Mouse (Mus musculus) spleen, postnatal 36 days (tissue): ENCODE results near the gene Etfdh.
"Not testable (repeated sequence)": the region's sequence is repeated elsewhere in the genome, so short reads cannot be mapped to it uniquely, and the experiment has no call there.

Experiments
- DNase-seq, 2 experiments: peaks; one replicate each; pipeline ENCODE4 v3.0.0; 2022; ENCODE audit warnings: low spot score in 2 of 2, mixed read lengths in 1 of 2

Etfdh gene

GRCm38 (mm10) chr3:79576865-79577264, 52.4 kb downstream of the Etfdh start:
- DNase-seq = no peak

DNA sequence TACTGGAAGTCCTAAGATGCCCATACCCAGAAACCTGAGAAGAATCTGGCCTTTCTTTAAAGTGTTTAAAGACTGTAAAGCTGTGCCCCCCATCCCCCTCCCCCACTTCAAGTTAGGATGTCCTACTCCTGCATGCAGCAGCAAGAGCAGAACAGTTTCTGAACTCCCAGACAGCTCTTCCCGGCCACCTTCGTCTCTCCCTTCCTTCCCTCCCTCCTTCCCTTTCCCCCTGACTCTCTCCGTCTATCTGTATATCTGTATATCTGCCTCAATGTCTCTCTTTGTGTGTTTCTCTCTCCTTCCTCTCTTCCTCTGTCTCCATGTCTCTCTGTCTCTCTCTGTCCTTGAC, 52.9 kb downstream of the Etfdh start:
- no peak for DNase-seq

DNA sequence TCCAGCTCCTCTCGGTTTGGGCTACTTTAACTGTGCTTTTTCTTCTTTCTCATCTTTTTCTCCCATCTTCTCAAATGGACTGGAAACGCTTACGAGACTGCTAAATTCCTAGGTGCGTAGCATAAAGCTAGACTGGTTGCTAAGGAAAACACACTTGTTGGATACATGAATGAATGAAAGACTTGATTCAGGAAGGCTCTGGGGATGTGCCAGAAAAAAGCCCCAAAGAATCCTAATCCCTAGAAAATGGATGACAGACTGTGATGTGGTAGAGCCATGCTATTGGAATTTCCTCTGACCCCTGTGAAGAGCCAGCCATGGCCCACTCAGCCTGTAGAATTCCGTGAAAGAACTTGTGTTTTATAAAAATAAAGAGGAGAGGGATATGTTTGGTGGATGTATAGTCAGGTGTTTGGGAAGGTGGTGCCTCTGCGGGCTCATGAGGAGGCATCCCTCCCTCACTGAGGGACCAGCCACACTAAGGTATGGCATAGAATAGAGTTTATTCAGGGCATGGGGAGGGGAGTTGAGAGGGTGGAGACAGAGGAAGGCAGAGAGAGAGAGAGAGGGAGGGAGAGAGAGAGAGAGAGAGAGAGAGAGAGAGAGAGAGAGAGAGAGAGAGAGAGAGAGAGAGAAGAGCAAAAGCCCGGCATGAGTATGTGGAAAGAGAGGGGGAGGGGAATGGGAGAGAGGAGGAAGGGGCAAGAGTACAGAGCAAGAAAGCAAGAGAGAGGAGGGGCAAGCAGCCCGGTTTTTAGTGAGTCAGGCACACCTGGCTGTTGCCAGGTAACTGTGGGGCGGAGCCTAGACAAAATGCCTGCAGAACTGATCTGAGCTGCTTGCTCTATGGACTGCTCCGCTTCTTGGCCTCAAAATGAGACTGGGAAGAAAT, 53.5 kb downstream of the Etfdh start:
- DNase-seq = no peak

DNA sequence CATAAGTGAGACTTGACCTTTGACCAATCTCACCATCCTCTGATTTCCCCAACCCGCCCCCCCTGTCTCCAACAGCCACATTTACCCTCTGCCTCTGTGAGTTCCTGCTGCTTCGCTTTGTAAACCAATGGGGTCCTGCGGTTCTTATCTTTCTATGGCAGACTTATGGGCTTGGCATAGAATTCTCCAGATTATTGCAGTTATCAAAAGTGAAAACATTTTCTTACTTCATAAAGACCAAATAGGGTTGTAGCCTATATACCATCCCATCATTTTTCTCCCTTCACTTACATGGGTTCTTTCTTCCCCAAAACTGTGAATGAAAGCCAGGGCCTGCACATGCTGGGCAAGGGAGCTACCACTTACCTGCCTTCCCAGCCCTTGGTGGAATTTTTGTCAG, 55.0 kb downstream of the Etfdh start:
- peak; percentile 33 to 62 for DNase-seq

DNA sequence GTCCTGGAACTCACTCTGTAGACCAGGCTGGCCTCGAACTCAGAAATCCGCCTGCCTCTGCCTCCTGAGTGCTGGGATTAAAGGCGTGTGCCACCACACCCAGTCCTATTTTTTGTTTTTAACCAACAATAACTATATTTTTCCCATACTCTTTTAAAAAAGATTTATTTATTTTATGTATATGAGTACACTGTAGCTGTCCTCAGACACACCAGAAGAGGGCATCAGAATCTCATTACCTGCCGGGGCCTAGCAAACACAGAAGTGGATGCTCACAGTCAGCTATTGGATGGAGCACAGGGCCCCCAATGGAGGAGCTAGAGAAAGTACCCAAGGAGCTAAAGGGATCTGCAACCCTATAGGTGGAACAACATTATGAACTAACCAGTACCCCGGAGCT, 55.9 kb downstream of the Etfdh start:
- DNase-seq = not testable (repeated sequence)

DNA sequence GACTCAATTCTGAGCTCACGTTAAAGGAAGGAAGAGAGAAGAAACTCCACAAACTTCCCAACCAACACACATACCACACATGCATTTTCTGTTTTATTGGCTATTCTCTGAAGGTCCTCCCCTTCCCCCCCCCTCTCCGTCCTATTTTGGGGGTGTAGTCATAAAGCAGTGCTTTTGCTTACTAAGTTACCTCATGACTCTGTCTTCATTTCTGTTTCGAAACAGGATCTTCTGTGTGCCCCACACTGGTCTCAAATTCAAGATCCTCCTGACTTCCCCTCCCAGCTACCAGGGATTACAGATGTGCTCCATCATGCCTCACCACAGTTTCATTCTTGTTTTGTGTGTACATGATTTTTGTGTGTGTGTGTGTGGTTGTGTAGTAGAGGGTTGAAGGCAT, 56.9 kb downstream of the Etfdh start:
- peak in 1 of 2 experiments; percentile 18 for DNase-seq

GRCm38 (mm10) chr3:79569351-79569681, 60.0 kb downstream of the Etfdh start:
- no peak for DNase-seq

DNA sequence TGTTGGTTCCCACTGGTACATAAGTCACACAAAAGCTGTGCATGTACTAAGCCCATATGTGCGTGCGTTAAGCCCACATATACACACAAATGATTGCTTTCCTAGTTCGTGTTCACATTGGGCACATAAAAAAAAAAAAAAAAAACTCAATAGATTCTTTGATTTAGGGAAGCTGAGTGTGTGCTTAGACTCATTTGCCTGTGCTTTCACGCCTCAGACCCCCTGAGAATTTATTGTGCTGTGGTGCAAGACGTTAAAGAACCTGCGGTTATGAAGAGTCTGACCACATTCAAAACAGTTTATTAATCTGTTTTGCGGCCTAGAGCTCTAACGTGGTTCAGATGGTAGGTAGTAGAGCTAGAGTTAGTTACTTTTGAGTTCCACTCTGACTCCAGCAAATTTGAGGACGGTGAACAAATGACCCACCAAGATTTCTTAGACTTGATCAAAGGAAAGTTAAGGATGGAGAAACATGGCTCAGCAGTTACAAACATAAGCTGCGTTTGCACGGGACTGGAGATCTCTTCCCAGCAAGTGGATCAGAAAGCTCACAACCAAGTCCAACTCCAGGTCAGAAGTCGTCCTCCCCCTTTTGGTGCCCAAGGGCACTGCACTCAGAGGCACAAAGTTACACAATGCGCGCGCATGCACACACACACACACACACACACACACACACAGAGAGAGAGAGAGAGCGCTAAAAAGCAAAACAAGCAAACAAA, 60.5 kb downstream of the Etfdh start:
- peak; percentile 77 to 81 for DNase-seq

DNA sequence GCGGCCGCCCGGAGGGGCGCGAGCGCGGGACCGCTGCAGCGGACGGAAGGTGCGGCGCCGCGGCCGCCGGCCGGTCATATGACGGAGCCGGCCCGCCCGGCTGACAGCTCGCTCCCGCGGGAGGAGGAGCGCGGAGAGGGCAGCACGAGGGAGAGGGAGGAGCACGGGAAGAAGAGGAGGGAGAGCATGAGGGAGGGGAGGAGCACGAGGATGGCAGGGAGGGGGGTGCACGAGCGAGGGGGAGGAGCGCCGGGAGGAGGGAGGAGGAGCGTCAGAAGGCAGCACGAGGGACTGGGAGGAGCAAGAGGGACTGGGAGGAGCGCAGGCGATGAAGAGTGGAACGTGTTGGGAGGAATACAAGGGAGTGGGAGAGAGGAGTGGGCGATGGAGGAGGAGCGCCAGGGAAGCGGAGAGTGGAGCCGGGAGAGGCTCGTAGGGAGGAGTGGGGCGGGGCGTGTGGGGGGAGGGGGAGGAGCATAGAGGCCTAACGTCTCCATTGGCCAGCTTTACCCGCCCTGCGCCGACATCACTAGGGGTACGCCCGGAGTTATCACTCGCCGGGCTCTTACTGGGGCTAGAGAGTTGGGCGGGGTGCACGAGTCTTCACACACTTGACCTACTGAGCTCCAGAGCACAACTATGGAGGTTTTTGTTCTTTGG, 61.5 kb downstream of the Etfdh start, which contains the start of gene Fnip2:
Fnip2 (minus strand) TSS at position 94 of the 660 bp plus-strand sequence.
- DNase-seq = peak; percentile 79 to 83

DNA sequence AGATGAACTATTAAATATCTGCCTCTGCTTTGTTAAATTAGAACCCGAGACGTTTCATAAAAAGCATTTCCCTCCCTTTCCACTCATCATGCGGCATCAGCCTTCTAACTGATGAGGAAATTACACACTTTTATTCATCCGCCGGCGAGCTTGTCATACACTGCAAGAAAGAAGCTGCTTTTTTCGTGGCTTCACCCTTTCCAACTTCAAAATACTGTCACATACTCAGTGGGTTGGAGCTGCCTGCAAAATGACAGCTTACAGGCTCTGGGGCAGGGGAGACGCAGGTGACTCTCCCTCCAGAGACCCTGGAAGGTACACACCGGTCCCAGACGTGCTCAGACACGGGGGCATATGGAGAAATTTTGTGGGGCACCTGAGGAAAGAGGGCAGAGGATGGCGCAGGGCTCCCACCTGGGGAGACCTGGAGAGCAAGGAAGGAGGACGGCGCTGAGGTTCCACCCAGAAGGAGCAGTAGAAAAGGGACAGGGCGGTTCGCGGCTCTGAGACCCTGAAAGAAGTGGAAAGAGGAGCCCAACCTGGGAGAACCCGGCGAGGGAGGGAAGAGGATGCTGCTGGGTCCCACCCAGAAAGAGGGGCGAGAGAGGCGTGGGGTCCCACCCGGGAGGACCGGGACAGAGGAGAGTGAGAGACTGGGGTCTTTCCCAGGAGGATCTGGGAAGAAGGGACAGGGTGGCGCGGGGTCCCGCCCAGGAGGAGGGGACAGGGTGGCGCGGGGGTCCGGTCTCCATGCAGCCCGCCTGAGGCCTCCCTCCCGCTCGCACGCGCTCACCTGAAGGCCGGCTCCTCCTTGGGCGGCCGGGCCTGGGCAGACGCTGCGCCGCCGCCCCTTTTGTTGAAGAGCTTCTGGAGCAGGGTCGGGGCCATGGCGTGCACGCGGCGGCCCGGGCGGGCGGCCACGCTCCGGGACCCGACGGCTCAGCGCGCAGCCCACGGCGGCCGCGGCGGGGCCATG, 62.3 kb downstream of the Etfdh start:
- peak; percentile 19 to 22 for DNase-seq

DNA sequence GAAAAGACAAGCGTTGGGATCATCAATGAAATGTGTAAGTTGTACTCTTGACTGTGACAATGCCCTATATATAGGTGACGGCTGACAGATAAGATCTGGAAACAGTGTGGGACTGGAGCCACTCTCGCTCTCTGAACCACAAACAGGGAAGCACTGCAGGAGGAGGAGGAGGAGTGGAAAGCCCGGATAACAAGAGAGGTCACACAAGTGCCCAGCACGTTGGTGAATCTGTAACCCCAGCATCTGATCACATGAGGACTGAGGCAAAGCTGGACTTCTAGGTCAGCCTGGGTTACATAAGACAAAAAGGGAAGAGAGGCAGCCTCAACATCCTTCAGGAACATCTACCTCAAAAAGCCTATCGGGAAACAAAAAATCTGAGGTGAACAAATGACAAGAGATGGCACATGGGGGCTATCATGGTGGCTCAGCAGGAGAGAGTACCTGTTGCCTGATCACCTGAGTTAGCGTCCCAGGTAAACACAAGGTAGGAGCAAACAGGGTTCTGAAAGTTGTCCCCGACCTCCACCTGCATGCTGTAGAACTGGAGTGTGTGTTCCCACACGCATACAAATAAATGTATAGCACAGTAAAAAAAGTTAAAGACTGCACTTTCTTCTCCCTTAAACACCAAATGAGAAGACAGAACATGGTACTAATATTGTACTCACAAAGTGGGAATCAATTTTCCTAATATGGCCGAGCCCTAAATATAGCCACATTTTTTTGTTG, 64.3 kb downstream of the Etfdh start:
- no peak for DNase-seq

DNA sequence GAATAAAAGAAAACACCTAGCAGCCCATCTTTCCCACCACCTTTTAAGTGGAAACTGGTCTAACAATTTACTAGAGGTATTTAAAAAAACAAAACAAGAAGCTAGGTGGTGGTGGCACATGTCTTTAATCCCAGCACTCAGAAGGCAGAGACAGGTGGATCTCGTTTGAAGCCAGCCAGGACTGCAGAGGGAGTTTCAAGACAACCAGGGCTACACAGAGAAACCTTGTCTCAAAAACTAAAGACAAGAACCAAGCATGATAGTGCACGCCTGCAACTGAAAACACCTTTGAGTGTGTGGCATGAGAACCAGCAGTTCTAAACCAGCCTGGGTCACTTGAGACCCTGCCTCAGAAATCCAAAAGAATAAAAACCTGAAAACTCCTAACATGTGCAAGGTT, 65.8 kb downstream of the Etfdh start:
- DNase-seq = no peak

DNA sequence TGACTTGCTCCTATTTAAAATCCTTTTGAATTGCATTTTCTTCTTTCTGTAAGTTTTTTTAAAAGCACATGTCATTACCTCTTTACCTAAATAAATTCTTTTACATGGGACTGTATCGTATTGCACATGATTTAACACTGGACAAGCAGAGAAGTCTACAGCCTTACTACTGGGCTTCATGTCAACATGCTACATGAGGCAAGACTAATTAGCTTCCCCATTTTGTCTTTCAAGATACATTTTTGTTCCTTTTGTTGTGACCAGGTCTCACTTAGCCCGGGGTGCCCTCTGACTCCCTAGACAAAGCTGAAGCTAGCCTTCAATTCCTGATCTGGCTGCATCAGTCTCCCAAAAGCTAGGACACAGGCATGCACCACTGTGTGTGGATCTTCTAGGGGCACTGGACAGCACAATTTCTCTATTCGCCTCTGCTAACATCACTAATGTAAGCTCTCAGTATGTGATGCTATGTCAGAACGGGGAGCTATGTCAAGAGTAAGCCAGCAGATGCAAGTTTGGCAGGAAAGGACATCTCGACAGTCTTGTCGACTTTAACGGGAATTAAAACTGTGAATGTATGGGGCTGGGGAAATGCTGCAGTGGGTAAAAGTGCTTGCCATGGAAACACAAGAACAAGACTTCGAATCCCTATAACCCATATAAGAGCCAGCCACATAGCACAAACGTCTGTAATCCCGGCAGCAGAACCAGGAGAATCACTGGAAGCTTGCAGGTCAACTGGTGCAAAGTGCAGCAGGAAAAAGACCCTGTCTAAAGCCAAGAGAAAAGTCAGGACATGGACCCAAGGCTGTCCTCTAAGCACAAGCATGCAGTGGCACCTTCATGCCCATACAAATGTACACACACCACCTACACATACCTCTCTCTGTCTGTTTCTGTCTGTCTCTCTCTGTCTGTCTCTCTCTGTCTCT, 67.2 kb downstream of the Etfdh start:
- DNase-seq = no peak

GRCm38 (mm10) chr3:79560555-79560954, 68.7 kb downstream of the Etfdh start:
- DNase-seq = no peak

- no peak for DNase-seq
Observed at GRCm38 (mm10) chr3:79559773-79560045, 69.6 kb downstream of the Etfdh start.

GRCm38 (mm10) chr3:79559021-79559772, 70.1 kb downstream of the Etfdh start:
- DNase-seq = no peak

DNA sequence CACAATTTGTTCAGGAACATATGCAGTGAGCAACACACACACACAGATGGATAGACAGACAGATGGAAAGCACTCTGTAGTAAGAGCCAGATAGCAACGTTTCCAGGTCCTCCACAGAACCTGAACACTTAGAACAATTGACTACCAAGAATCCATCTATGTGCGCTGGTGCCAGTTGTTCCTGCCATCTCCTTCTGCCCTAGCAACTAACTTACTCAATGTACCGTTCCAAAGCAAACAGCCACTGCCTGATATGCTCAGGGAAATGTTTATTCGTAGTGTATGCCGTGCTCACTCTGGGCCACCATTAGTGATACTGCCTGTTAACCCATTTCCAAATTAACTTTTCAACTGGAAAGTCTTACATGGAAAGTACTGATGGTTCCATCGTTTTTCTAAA, 74.2 kb downstream of the Etfdh start:
- no peak for DNase-seq
